9 mouse cellular contexts compared by ENCODE assay signal in genomic region chr7:92666274-92666820, GRCm38 (mm10). TPM values are rescaled to one million over a fixed set of nuclear protein-coding genes. Genes with fewer than 3 reads are reported as not detected.
DNase-seq lines count a peak whose midpoint lies in the region; ATAC-seq lines count a peak whose summit lies in the region.
"Had no signal": no experiment of that assay in that cellular context is flagged by ENCODE, and none has a peak within 500 bp of the region (broad histone marks: within the 10 kb centered on the region; RNA-seq: fewer than 3 reads in every experiment).

No protein-coding gene starts in this region.

- peaks cover 18% of the 10 kb centered on the region for H3K4me1 ChIP-seq in kidney, embryonic 15.5 days
- peaks cover 18% of the 10 kb centered on the region for H3K4me1 ChIP-seq in hindbrain, embryonic 12.5 days
- H3K4me1 ChIP-seq in midbrain, embryonic 13.5 days (replicated peaks), result peaks cover 28% of the 10 kb centered on the region

- H3K9me3 ChIP-seq in kidney, embryonic 15.5 days (replicated peaks), result no peaks in the 10 kb centered on the region
- no peaks in the 10 kb centered on the region for H3K9me3 ChIP-seq in hindbrain, embryonic 12.5 days (replicated peaks)
- no peaks in the 10 kb centered on the region for H3K9me3 ChIP-seq in midbrain, embryonic 13.5 days

- H3K4me3 ChIP-seq in kidney, embryonic 15.5 days (replicated peaks), result peak overlapping the region; percentile 92; the same call in 1 of the 2 replicates
- no peak overlapping the region for H3K4me3 ChIP-seq in hindbrain, embryonic 12.5 days
- 0 out of 2 replicates have a peak overlapping the region, but pooled peaks have one; percentile 87 for H3K4me3 ChIP-seq in midbrain, embryonic 13.5 days (replicated peaks)

- no peak for DNase-seq in kidney, postnatal 25 days
- DNase-seq in NIH3T3 (ENCODE audit: low read depth), result peak; percentile 20
- no peak for DNase-seq in right cerebral cortex, postnatal 25 days
- no peak for DNase-seq in embryo, embryonic 9.5 days (ENCODE audit: extremely low spot score)
- DNase-seq: kidney, adult 2 months had no signal

- no peak overlapping the region for H3K27ac ChIP-seq in kidney, embryonic 15.5 days
- no peak overlapping the region for H3K27ac ChIP-seq in hindbrain, embryonic 12.5 days
- no peak overlapping the region for H3K27ac ChIP-seq in midbrain, embryonic 13.5 days

- no peaks in the 10 kb centered on the region for H3K27me3 ChIP-seq in kidney, embryonic 15.5 days
- H3K27me3 ChIP-seq in hindbrain, embryonic 12.5 days, result no peaks in the 10 kb centered on the region
- H3K27me3 ChIP-seq in midbrain, embryonic 13.5 days, result no peaks in the 10 kb centered on the region

- ATAC-seq in kidney, embryonic 15.5 days (replicated peaks; ENCODE audit: low FRiP score), result no peak
- ATAC-seq in hindbrain, embryonic 12.5 days (ENCODE audit: low FRiP score), result no peak
- no peak for ATAC-seq in midbrain, embryonic 13.5 days
- ATAC-seq in monocyte, adult 5-6 weeks (replicated peaks; ENCODE audit: insufficient number of reproducible peaks, low FRiP score, low TSS enrichment, poor library complexity, severe bottlenecking), result no peak

- H3K36me3 ChIP-seq in kidney, embryonic 15.5 days, result peaks cover 22% of the 10 kb centered on the region
- H3K36me3 ChIP-seq in hindbrain, embryonic 12.5 days, result peaks cover 7% of the 10 kb centered on the region
- H3K36me3 ChIP-seq in midbrain, embryonic 13.5 days, result peaks cover 15% of the 10 kb centered on the region

- 0 out of 2 replicates have a peak overlapping the region, but pooled peaks have one; percentile 0 for H3K9ac ChIP-seq in kidney, embryonic 15.5 days
- H3K9ac ChIP-seq in hindbrain, embryonic 12.5 days, result no peak overlapping the region
- no peak overlapping the region for H3K9ac ChIP-seq in midbrain, embryonic 13.5 days (replicated peaks)

- WGBS in kidney, embryonic 15.5 days, result 82% methylated on average over 7 of the region's 7 CpGs
- 89% methylated on average over 7 of the region's 7 CpGs for WGBS in hindbrain, embryonic 12.5 days
- WGBS in midbrain, embryonic 13.5 days, result 90% methylated on average over 7 of the region's 7 CpGs

- peak overlapping the region; percentile 64 for H3K4me2 ChIP-seq in kidney, embryonic 15.5 days
- H3K4me2 ChIP-seq in hindbrain, embryonic 12.5 days (replicated peaks), result peak overlapping the region; percentile 80
- peak overlapping the region; percentile 90 for H3K4me2 ChIP-seq in midbrain, embryonic 13.5 days (replicated peaks)

RNA-seq across cellular contexts. Expression of gene Pcf11, which starts 3.4 kb away (rescaled TPM):
- 21.9 TPM in 2 replicates for polyA plus RNA-seq in kidney, embryonic 15.5 days (2015; fragmentation: Nextera tagmentation; extraction: Ambion mirVana)
- polyA plus RNA-seq in hindbrain, embryonic 12.5 days (2016; fragmentation: Nextera tagmentation; extraction: Ambion mirVana), result 29.2 and 31.7 TPM in 2 replicates
- 24.6 and 25.3 TPM in 2 replicates for polyA plus RNA-seq in midbrain, embryonic 13.5 days (2015; fragmentation: Nextera tagmentation; extraction: Ambion mirVana)
- total RNA-seq in monocyte, adult 5-6 weeks (2017), result 176 to 189 TPM (median 178 TPM) in 3 replicates

RNA-seq across cellular contexts. Expression of gene Ankrd42, which starts 29.4 kb away (rescaled TPM):
- polyA plus RNA-seq in kidney, embryonic 15.5 days (2015; fragmentation: Nextera tagmentation; extraction: Ambion mirVana), result 6.2 and 7.7 TPM in 2 replicates
- polyA plus RNA-seq in hindbrain, embryonic 12.5 days (2016; fragmentation: Nextera tagmentation; extraction: Ambion mirVana), result 15.2 and 15.7 TPM in 2 replicates
- 17.9 and 20.3 TPM in 2 replicates for polyA plus RNA-seq in midbrain, embryonic 13.5 days (2015; fragmentation: Nextera tagmentation; extraction: Ambion mirVana)
- total RNA-seq in monocyte, adult 5-6 weeks (2017), result not detected in 3 replicates
